Mouse (Mus musculus): ENCODE measurements around the gene Mccc1.

Gene Mccc1

DNA sequence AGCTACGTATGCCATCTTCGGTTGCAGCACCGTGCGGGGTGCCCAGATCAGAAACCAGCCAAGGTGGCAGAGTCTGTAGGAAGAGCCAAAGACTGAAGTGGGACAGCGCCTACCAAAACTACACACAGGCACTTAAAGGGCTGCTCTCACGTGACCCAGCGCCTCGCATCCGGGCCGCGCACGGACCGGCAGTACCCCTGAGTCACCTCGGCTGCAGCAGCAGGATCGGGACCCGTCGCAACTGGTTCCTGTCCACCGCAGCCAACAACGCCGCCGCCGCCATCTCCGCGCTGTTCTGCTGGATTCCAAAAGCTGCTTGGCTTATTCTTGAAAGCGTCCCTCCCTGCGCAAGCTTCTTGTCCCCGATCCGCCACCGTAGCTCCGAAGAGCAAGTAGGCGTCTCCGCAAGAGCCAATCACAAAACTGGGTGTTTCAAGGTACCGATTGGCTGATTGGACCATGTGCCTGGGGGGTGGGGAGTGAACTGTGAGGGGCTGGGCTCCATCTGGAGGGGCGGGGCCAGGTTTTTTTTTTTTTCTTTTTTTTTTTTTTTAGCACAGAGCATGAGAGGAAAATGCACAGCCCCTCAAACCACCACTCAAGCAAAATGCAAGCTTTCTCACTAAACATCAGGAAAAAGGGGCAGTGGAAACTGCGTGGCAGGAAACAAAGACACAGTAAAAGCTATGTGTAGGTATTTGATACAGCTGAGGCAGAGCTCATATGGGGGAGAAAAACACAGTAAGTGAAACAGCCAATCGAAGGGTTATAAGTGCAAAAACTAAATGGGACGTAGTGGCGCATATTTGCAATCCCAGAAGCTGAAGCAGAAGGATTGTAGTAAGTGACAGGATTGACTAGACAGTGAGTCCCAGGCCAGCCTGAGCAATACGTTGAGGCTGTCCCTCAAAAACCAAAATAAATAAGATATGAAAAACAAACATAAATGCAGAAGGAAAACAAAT lies at the start of gene Mccc1:
Gene Mccc1, minus strand, starts transcription at position 404 of the 965 bp plus-strand sequence.
- DNase-seq (ENCODE audit: low read depth, low spot score) = peak; percentile 98

DNA sequence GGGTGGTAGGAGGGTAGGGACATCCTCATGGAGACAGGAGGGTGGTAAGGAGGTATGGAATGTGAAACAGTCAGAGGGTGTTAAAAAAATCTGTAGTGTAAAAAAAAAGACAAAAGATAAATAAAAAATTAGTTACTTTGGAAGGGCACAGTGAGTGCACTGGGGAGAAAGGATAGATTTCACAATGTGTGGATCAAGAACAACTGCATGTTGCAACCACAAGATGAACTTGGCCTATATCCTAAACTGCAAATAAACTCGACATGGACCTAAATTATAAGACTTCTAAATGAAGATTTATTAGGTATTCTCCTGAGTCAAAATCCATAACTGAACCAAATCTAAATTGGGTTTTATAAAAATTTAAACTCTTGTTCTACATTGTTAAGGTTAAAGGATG lies 48.6 kb upstream of the Mccc1 start:
- DNase-seq (ENCODE audit: low read depth, low spot score) = no peak

GRCm38 (mm10) chr3:36045086-36045485 lies 44.6 kb upstream of the Mccc1 start:
- no peak for DNase-seq (ENCODE audit: low read depth, low spot score)

- DNase-seq (ENCODE audit: low read depth, low spot score) = no peak
Measured at GRCm38 (mm10) chr3:36044520-36044919, 44.0 kb upstream of the Mccc1 start.

- no peak for DNase-seq (ENCODE audit: low read depth, low spot score)
Measured at GRCm38 (mm10) chr3:36031740-36032510, 31.4 kb upstream of the Mccc1 start.

GRCm38 (mm10) chr3:36029993-36030392 lies 29.5 kb upstream of the Mccc1 start:
- DNase-seq (ENCODE audit: low read depth, low spot score) = no peak

- no peak for DNase-seq (ENCODE audit: low read depth, low spot score)
Measured at GRCm38 (mm10) chr3:36025732-36026131, 25.3 kb upstream of the Mccc1 start.

- no peak for DNase-seq (ENCODE audit: low read depth, low spot score)
Measured at GRCm38 (mm10) chr3:36011239-36011638, 10.8 kb upstream of the Mccc1 start.

GRCm38 (mm10) chr3:36008411-36009154 lies 8.1 kb upstream of the Mccc1 start:
- DNase-seq (ENCODE audit: low read depth, low spot score) = no peak

DNA sequence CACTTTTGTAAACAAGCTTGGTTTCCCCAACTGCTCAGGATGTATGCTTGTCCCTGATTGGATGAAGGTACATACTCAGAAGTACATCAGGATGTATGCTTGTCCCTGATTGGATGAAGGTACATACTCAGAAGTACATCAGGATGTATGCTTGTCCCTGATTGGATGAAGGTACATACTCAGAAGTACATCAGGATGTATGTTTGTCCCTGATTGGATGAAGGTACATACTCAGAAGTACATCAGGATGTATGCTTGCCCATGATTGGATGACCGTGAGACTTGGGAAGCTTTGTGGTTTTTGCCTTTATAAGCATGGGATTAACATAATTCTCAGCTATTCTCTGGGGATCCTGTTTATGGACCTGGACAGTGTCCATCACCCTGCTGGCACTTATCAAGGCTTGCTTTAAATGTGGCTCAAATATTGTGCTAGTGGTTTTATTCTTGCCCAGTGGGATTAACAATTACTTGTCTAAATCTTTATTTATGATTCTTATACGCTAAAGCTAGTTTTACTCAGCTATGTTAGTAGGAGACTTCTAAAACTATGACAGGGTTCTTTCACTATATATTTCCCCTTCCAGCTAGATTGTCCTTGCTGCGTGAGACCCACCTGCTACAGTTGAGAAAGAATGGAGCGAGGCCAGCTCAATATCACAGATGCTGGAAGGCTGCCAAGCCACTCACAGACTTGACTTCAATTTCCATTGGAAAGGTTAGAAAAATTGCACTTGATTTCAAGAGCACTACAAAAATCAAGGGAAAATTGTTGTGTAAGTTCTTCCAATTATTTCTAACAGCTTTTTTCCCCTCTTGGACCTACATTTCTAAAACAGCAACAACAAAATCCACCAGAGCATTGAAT lies 3.8 kb upstream of the Mccc1 start:
- no peak for DNase-seq (ENCODE audit: low read depth, low spot score)

- peak; percentile 52 for DNase-seq (ENCODE audit: low read depth, low spot score)
Measured at GRCm38 (mm10) chr3:35994552-35995531, 5.6 kb downstream of the Mccc1 start.

DNA sequence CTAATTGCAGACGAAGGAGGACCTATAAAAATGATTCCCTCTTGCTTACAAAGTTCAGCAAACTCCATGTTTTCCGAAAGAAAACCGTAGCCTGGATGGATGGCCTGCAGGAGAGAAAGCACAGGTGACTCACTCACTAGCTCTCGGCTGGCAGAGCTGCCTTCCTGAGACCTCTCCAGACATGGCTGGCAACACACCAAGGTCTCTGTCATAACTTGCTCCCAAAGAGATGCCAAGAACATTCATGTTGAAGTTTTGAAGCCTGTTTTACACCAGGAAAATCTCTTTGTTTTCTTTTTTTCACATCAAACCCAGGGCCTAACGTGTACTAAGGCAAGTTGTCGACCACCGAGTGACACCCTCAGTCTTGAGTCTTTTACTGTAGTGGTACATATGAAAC lies 9.8 kb downstream of the Mccc1 start:
- no peak for DNase-seq (ENCODE audit: low read depth, low spot score)

DNA sequence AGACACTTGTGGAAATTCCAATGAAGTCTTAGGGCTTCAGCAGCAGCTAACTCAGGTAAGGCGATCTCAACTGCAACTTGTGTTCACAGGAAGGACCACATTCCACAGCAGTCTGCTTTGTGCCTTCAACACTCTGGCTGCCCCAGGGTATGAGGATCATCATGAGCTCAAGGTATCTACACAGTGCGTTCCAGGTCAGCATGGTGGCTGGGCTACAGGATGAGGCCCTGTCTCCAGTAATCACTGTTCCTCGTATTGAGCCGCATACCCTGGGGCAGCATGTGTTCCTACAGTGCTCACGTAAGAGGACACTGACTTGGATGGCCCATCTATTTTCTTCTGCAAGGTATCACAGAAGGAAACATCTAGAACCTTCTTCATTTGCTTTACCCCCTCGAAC lies 12.4 kb downstream of the Mccc1 start:
- DNase-seq (ENCODE audit: low read depth, low spot score) = no peak

DNA sequence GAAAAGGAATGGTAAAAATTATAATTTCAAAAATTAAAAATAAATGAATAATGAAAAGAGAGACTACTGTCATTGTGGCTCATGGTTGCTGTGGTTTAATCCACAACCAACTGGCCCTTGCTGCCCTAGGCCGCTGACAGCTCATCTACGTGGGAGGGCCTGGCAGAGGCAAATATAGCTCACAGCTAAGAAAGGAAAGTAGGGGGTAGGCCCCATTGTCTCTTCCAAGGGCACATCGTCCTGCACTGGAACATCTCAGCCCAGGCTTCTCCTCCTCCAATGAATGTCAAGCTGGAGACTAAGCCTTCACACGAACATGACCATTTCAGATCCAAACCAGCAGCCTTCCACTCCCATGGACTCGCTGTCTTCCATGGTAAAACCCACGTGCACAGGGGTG lies 14.2 kb downstream of the Mccc1 start:
- no peak for DNase-seq (ENCODE audit: low read depth, low spot score)

DNA sequence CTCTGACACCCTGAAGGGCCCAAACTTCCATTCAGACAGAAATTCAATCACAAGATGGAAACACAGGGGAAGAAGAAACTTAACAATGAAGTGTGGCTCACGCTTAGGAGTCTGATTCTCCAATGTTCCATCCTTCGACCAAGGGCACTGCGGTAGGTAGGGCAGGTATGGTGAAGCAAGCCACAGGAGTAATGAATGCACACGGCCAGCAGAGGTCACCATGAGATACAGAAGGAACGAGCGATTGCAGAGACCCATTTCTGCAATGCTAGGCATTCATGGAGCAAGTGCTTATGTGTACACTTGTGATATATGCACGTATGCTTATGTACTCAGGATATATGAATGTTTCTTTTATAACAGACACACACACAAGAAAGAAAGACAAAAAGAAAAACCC lies 26.9 kb downstream of the Mccc1 start:
- DNase-seq (ENCODE audit: low read depth, low spot score) = peak; percentile 84

DNA sequence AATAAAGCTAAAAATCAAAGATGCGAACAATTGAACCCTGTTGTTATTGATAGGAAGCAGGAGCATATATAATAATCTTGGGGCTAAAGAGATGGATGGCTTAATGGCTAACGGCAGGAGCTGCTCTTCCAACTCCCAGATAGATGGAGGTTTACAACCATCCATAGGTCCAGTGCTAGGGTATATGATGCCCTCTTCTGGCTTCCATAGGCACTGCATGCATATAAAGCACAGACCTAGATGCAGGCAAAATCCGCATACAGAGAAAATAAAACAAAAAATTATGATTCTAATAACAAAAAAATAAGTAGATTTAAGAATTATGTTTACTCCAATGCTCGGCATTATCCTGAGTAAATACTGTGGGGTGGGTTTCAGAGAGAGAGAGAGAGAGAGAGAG lies 27.5 kb downstream of the Mccc1 start:
- DNase-seq (ENCODE audit: low read depth, low spot score) = peak; percentile 67

DNA sequence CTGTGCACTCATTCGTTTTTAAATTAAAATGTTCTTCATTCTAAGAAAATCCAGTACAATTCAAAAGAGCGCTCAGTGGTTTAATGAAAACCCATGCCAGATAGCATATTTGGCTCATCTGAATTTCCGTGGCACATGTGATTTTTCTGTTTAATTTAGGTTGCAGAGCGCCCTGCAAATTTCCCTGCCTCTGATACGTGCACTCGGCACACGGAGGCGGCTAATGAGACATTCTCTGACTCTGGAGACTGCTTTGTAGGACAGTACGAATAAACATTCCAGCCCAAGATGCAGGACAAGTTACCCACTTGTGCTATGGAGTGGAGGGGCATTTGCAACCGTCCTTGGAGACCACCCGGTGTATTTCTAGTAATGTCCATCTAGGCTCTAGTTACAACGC lies 29.3 kb downstream of the Mccc1 start:
- DNase-seq (ENCODE audit: low read depth, low spot score) = no peak

GRCm38 (mm10) chr3:35970441-35970840 lies 30.0 kb downstream of the Mccc1 start:
- DNase-seq (ENCODE audit: low read depth, low spot score) = no peak

GRCm38 (mm10) chr3:35967366-35967921 lies 33.0 kb downstream of the Mccc1 start:
- DNase-seq (ENCODE audit: low read depth, low spot score) = no peak

Data from ZHBTc4 (cell line).